Mouse (Mus musculus) thymus, adult 2 months (tissue): ENCODE data around the gene Ltbp2. TPM values are rescaled to one million over a fixed set of nuclear protein-coding genes. Genes with fewer than 3 reads are reported as not detected.

Experiments used
- DNase-seq: peaks from one replicate; pipeline ENCODE4 v3.0.0; 2021
- H3K27ac ChIP-seq: fragments of 200-500 bp; 2 replicates; pipeline ENCODE4 v1.5.1; 2012; ENCODE audit warnings: low read length, control low read depth; ENCODE audit not compliant: control insufficient read depth, insufficient read depth
- H3K27me3 ChIP-seq: fragments of 200-500 bp; 2 replicates; pipeline ENCODE4 v1.6.1; 2012; ENCODE audit warnings: mild to moderate bottlenecking, low read length, moderate library complexity, mixed read lengths; ENCODE audit not compliant: control insufficient read depth, insufficient read depth
- H3K36me3 ChIP-seq: fragments of 200-500 bp; 2 replicates; pipeline ENCODE4 v1.6.1; 2012; ENCODE audit warnings: mild to moderate bottlenecking, low read length, moderate library complexity; ENCODE audit not compliant: control insufficient read depth, insufficient read depth
- H3K4me1 ChIP-seq: fragments of 200-500 bp; replicated peaks from 2 replicates; pipeline ENCODE4 v1.6.1; 2012; ENCODE audit warnings: low read length; ENCODE audit not compliant: control insufficient read depth, insufficient read depth
- H3K4me3 ChIP-seq: fragments of 200-500 bp; 2 replicates; pipeline ENCODE4 v1.5.1; 2012; ENCODE audit warnings: mild to moderate bottlenecking, low read length, control low read depth, moderate library complexity; ENCODE audit not compliant: control insufficient read depth, insufficient read depth
- CTCF ChIP-seq: fragments of 200-500 bp; IDR thresholded peaks from 2 replicates; pipeline ENCODE4 v1.5.1; 2012; ENCODE audit warnings: mild to moderate bottlenecking, control low read depth, low read length, moderate library complexity, borderline replicate concordance; ENCODE audit not compliant: control insufficient read depth, poor library complexity, insufficient read depth; ENCODE audit errors: extremely low read depth
- POLR2A ChIP-seq: fragments of 200-500 bp; IDR thresholded peaks from 2 replicates; pipeline ENCODE4 v1.6.1; 2012; ENCODE audit warnings: mild to moderate bottlenecking, low read length, control low read depth, moderate library complexity; ENCODE audit not compliant: control insufficient read depth, poor library complexity, insufficient read depth; ENCODE audit errors: extremely low read depth
- WGBS: fragments of 180-500 bp; shearing (Covaris S2); methylation state at CpG from one replicate; pipeline ENCODE4 v1.1.7; 2018; 5-methylcytosine and 5-hydroxymethylcytosine counted together
- polyA plus RNA-seq: library from polyadenylated mRNA; depleted of rRNA; stranded (reverse); fragments of >200 nt; gene quantifications from 2 replicates; pipeline ENCODE4 v1.2.3, GENCODE M21; 2012

Ltbp2 gene
- polyA plus RNA-seq, 1 experiment, result 14.3 TPM

DNA sequence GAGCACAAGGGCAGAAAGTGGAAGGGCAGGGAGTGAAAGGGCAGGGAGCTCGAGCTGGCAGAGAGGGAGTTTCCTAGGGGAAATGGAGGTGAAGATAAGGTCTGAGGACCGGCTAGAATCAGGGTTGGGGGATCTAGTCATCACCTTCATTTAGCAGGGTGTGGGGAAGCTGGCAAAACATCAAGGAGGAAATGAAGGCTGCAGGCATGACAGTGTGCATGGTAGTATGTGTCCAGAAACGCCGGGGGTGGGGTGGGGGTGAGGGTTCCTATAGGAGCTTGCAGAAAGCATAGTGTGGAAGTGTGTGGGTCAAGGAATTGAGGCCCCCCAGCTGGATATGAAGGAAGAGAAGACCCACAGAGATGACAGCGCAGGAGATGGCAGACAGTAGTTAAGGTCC is 45.2 kb downstream of the Ltbp2 start:
- no peak overlapping the region for H3K27ac ChIP-seq
- no peaks in the 10 kb centered on the region for H3K27me3 ChIP-seq
- 50% methylated on average over 5 of the region's 5 CpGs for WGBS
- H3K4me3 ChIP-seq, result no peak overlapping the region
- H3K4me1 ChIP-seq, result no peaks in the 10 kb centered on the region
- TF ChIP-seq CTCF (no peak), POLR2A (no peak)
- DNase-seq, result no peak
- H3K36me3 ChIP-seq, result no peaks in the 10 kb centered on the region

- Histone ChIP-seq H3K27me3 (no peaks in the 10 kb centered on the region), H3K36me3 (no peaks in the 10 kb centered on the region), H3K4me3 (no peak overlapping the region), H3K27ac (no peak overlapping the region), H3K4me1 (no peaks in the 10 kb centered on the region)
- TF ChIP-seq POLR2A, result no peak
- TF ChIP-seq CTCF, result no peak
- 92% methylated on average over 5 of the region's 5 CpGs for WGBS
- no peak for DNase-seq
Measured at GRCm38 (mm10) chr12:84830438-84830837, 45.9 kb downstream of the Ltbp2 start.

DNA sequence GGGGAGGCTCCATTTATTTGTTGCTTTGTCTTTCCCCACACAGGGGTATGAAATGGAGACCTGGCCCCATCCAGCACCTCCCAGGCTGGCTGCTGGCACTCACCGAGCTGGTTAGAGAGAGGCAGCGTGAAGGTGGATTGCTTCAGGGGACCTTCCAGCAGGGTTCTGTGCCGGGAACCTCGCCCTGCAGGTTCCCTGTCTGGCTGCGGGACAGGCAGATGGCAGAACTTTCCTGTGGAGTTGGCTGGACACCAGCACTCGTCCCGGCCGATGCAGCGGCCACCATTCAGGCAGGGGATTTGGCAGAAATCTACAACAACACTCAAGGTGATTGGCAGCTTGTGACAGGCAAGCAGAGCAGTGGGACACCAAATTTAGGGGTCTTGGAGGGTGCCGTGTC is 46.4 kb downstream of the Ltbp2 start:
- Histone ChIP-seq H3K27ac (no peak overlapping the region), H3K36me3 (no peaks in the 10 kb centered on the region), H3K27me3 (no peaks in the 10 kb centered on the region), H3K4me3 (no peak overlapping the region), H3K4me1 (no peaks in the 10 kb centered on the region)
- 89% methylated on average over 10 of the region's 10 CpGs for WGBS
- TF ChIP-seq CTCF (no peak), POLR2A (no peak)
- DNase-seq, result no peak

- Histone ChIP-seq H3K27me3 (no peaks in the 10 kb centered on the region), H3K36me3 (no peaks in the 10 kb centered on the region), H3K4me1 (no peaks in the 10 kb centered on the region), H3K27ac (no peak overlapping the region), H3K4me3 (no peak overlapping the region)
- TF ChIP-seq CTCF (no peak), POLR2A (no peak)
- 92% methylated on average over 20 of the region's 20 CpGs for WGBS
- no peak for DNase-seq
Measured at GRCm38 (mm10) chr12:84829109-84829724, 47.1 kb downstream of the Ltbp2 start.

GRCm38 (mm10) chr12:84827384-84827933 is 48.9 kb downstream of the Ltbp2 start:
- Histone ChIP-seq H3K4me3 (no peak overlapping the region), H3K4me1 (no peaks in the 10 kb centered on the region), H3K27ac (no peak overlapping the region), H3K36me3 (no peaks in the 10 kb centered on the region), H3K27me3 (no peaks in the 10 kb centered on the region)
- TF ChIP-seq CTCF (no peak), POLR2A (no peak)
- no peak for DNase-seq
- 75% methylated on average over 8 of the region's 8 CpGs for WGBS

- no peak for DNase-seq
- Histone ChIP-seq H3K27me3 (no peaks in the 10 kb centered on the region), H3K27ac (no peak overlapping the region), H3K36me3 (no peaks in the 10 kb centered on the region), H3K4me1 (no peaks in the 10 kb centered on the region), H3K4me3 (no peak overlapping the region)
- TF ChIP-seq POLR2A (no peak), CTCF (no peak)
- 74% methylated on average over 5 of the region's 5 CpGs for WGBS
Measured at GRCm38 (mm10) chr12:84824203-84824602, 52.1 kb downstream of the Ltbp2 start.

DNA sequence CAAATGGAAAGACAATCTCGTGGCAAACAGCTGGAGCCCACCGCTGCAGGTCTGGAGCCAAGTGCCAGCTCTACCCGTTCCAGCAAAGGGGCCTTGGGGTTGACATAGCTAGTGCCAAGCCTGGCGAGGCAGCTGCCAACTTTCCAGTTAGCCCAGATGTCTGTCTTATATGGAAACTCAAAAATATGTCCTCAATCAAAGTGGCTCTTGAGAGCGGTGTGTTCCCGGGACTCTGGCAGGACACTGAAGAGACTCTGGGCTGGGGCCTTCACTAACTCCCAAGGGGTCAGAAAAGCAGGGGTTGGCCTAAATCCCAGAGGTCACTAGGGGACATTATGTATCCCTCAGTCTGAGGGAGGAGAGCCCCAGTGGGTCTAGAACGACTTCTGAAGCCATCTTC is 52.7 kb downstream of the Ltbp2 start:
- Histone ChIP-seq H3K27me3 (no peaks in the 10 kb centered on the region), H3K36me3 (no peaks in the 10 kb centered on the region), H3K27ac (no peak overlapping the region), H3K4me3 (no peak overlapping the region), H3K4me1 (no peaks in the 10 kb centered on the region)
- WGBS, result 93% methylated on average over 7 of the region's 7 CpGs
- TF ChIP-seq POLR2A, result no peak
- no peak for TF ChIP-seq CTCF
- DNase-seq, result no peak
